Mouse (Mus musculus) midbrain, embryonic 16.5 days (tissue): ENCODE measurements around the gene Fam168a. TPM values are rescaled to one million over a fixed set of nuclear protein-coding genes. Genes with fewer than 3 reads are reported as not detected.

ENCODE experiments used
- ATAC-seq: fragments of 200-750 bp; cut with Nextera tagmentation; 2 replicates; pipeline ENCODE4 v1.8.0; 2017; ENCODE audit warnings: moderate TSS enrichment
- H3K27ac ChIP-seq: fragments of 300-500 bp; sonication (generic); 2 replicates; pipeline ENCODE4 v1.5.1; 2014; ENCODE audit warnings: mild to moderate bottlenecking, low read length, mixed read lengths
- H3K27me3 ChIP-seq: fragments of 300-500 bp; sonication (generic); 2 replicates; pipeline ENCODE4 v1.6.1; 2014; ENCODE audit warnings: low read depth, low read length, mixed read lengths; ENCODE audit not compliant: control insufficient read depth, insufficient read depth
- H3K36me3 ChIP-seq: fragments of 300-500 bp; sonication (generic); 2 replicates; pipeline ENCODE4 v1.6.1; 2014; ENCODE audit warnings: mild to moderate bottlenecking, low read length, moderate library complexity, mixed read lengths; ENCODE audit not compliant: control insufficient read depth, insufficient read depth
- H3K4me1 ChIP-seq: fragments of 300-500 bp; sonication (generic); 2 replicates; pipeline ENCODE4 v1.6.1; 2014; ENCODE audit warnings: mild to moderate bottlenecking, low read length, mixed read lengths; ENCODE audit not compliant: control insufficient read depth, insufficient read depth
- H3K4me2 ChIP-seq: fragments of 300-500 bp; sonication (generic); 2 replicates; pipeline ENCODE4 v1.6.1; 2014; ENCODE audit warnings: mild to moderate bottlenecking, low read length, mixed read lengths
- H3K4me3 ChIP-seq: fragments of 300-500 bp; sonication (generic); 2 replicates; pipeline ENCODE4 v1.5.1; 2014; ENCODE audit warnings: low read depth, mild to moderate bottlenecking, low read length, moderate library complexity, mixed read lengths
- H3K9ac ChIP-seq: fragments of 300-500 bp; sonication (generic); 2 replicates; pipeline ENCODE4 v1.6.1; 2014; ENCODE audit warnings: low read depth, low read length, mixed read lengths
- H3K9me3 ChIP-seq: fragments of 300-500 bp; sonication (generic); replicated peaks from 2 replicates; pipeline ENCODE4 v1.6.1; 2014; ENCODE audit warnings: mild to moderate bottlenecking, low read length, mixed read lengths; ENCODE audit not compliant: control insufficient read depth, poor library complexity, severe bottlenecking
- WGBS: fragments of 180-500 bp; shearing (Covaris S2); extraction: QIAGEN DNeasy Blood & Tissue Kit; methylation state at CpG from one replicate; pipeline ENCODE4 v1.1.7; 2014; 5-methylcytosine and 5-hydroxymethylcytosine counted together
- polyA plus RNA-seq: library from polyadenylated mRNA; unstranded; fragments of >200 nt; fragmentation: Nextera tagmentation; extraction: Ambion mirVana; gene quantifications from 2 replicates; pipeline ENCODE4 v1.2.1, GENCODE M21; 2015

Gene Fam168a
- polyA plus RNA-seq, 1 experiment from 2014 or later, result 100 TPM

DNA sequence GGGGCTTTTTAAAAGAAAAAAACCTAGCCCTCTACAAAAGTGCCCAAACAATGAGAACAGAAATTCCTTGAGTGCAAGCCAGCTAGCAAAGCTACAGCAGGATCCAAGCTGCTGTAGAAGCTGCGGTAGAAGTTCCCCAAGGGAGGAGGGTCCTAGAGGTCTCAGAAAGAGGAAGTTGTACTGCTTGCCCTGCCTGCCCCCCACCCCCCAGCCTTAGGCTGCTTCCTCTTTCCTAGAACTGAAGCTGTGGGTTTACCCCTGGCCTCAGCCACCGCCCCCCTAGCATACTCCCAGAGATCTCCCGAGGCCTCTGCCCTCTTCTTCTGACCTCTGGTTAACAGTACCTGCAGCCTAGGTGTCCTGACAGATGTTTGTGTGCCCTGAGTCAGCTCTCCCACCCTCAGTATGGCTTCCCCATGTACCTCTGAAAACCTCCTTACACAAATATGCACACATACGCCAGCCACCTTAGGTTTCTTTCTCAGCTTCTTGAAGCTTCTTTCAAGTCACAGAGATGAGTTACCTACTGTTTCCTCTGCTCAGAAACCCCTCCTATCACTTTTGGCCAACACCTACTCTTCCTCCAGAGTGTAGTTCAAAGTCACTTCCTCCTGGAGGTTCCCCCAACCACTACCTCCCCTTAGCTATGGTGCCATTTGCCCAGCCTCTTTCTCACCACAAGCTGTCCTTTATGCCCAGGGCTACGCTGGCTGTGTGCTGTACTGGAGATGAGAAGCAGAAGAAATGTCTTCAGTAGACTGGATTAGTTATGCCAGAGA lies 149.5 kb downstream of the Fam168a start:
- 67% methylated on average over 5 of the region's 5 CpGs for WGBS

DNA sequence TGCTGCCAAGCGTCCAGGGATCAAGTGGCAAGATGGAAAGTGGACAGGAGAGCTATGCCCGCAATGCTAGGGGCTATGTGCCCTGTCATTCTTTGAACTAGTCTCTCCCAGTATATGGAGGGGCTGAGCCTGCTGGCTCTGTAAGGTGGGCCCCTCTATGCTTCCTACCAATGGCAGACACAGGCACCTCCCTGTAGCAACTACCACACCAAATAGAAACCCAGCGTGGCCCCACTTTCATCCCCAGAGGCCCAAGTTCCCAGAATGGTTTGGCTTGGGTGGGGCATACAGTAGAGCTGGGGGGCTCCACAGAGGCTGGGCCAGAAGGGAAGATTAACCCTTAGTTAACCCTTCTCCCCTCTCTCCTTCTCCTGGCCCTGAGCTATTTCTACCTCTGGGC lies 154.0 kb downstream of the Fam168a start:
- no peak overlapping the region for H3K4me3 ChIP-seq
- no peaks in the 10 kb centered on the region for H3K9me3 ChIP-seq
- H3K36me3 ChIP-seq, result no peaks in the 10 kb centered on the region
- no peak overlapping the region for H3K27ac ChIP-seq
- no peak for ATAC-seq
- H3K4me1 ChIP-seq, result peaks cover 9% of the 10 kb centered on the region
- H3K27me3 ChIP-seq, result no peaks in the 10 kb centered on the region
- no peak overlapping the region for H3K4me2 ChIP-seq
- 92% methylated on average over 3 of the region's 3 CpGs for WGBS
- H3K9ac ChIP-seq, result no peak overlapping the region

More for the DNA sequence above, 149.5 kb downstream of the Fam168a start:
- H3K9me3 ChIP-seq, result no peaks in the 10 kb centered on the region
- H3K36me3 ChIP-seq, result no peaks in the 10 kb centered on the region
- no peak overlapping the region for H3K27ac ChIP-seq
- ATAC-seq, result no peak
- H3K9ac ChIP-seq, result no peak overlapping the region
- no peaks in the 10 kb centered on the region; the same call in 1 of the 2 replicates for H3K4me1 ChIP-seq
- H3K4me2 ChIP-seq, result no peak overlapping the region
- no peaks in the 10 kb centered on the region for H3K27me3 ChIP-seq
- H3K4me3 ChIP-seq, result no peak overlapping the region

DNA sequence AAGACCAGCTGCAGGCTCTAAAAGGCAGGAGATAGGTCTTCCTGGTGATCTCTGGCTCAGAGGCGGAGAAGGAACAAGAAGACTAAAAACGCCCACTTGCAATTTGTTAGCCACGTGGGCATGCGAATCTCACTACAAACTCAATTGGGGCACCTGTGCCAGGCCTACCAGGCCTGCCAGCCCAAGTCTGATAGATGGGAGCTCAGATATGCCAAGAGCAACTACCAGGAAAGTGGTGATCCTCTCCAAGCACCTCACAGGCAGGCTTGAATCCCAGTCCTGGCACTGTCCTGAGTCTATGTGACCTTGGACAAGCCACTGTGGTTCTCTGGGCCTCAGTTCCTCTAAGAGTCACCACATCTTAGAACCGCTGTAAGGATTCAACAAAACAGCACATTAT lies 154.8 kb downstream of the Fam168a start:
- Histone ChIP-seq H3K27ac (no peak overlapping the region), H3K36me3 (no peaks in the 10 kb centered on the region), H3K9me3 (no peaks in the 10 kb centered on the region), H3K4me2 (no peak overlapping the region), H3K9ac (no peak overlapping the region), H3K4me1 (peaks cover 9% of the 10 kb centered on the region), H3K4me3 (no peak overlapping the region), H3K27me3 (no peaks in the 10 kb centered on the region)
- no peak for ATAC-seq
- 95% methylated on average over 5 of the region's 5 CpGs for WGBS

DNA sequence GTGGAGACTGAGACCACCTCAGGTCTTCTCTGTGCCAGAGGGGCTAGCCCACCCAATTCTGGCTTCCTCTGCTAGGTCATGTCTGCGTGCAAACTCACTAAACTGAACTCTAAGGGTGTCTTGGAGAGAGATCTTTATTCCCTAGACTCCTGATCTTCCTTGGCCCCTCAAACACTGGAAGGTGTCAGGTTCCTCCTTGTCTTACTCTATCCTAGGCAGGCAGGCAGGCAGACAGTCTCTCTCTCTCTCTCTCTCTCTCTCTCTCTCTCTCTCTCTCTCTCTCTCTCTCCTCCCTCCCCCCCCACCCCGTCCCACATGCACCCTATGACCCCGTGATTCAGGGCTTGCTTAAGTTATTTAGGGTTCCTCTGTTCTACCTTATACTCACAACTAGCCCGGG lies 155.9 kb downstream of the Fam168a start:
- H3K4me3 ChIP-seq, result peak overlapping the region; percentile 62
- no peaks in the 10 kb centered on the region for H3K27me3 ChIP-seq
- H3K36me3 ChIP-seq, result no peaks in the 10 kb centered on the region
- ATAC-seq, result no peak
- H3K27ac ChIP-seq, result no peak overlapping the region
- peaks cover 9% of the 10 kb centered on the region for H3K4me1 ChIP-seq
- peak overlapping the region; percentile 70 for H3K9ac ChIP-seq
- 4% methylated on average over 4 of the region's 4 CpGs for WGBS
- H3K9me3 ChIP-seq, result no peaks in the 10 kb centered on the region
- peak overlapping the region; percentile 91 for H3K4me2 ChIP-seq

DNA sequence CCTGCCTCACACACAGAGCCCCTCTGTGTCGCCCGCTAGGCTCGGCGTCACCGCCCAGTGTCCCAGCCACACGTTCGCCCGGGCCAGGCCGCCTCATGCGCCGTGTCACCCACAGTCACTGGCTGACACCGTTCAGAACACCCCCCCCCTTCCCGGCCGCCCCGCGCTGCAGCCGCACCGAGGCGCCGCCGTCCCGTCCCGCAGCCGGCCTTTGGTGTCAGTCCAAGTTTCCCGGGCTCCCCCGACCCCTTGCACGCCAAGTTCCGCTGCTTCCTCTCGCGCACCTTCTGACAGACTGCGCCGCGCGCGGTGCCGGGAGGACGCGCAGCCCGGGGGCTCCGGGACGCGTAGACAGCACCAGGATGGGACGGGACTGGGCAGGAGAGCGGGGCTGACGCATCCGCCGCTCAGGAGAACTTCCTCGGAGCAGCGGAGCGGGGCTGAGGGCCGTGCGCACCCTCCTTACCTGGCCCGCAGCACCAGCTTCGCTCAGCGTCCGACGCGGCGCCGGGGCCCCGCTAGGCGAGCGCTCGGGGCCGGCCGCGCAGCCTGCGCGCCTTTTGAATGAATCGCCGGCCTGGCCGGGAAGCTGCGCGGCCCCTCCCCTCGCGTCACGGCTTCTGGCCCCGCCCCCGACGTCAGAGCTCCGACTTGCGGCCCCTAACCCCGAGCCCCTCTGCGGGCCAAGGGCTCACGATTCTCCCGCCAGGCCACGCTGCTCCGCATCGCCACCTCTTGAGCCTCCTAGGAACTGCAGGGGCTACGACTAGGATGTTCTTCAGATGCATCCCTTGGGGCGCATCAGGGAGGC lies 156.6 kb downstream of the Fam168a start, which contains the start of gene Relt:
TSS of gene Relt (minus strand) at position 619 of the 811 bp plus-strand sequence.
- WGBS, result under 1% methylated on average over 84 of the region's 91 CpGs

DNA sequence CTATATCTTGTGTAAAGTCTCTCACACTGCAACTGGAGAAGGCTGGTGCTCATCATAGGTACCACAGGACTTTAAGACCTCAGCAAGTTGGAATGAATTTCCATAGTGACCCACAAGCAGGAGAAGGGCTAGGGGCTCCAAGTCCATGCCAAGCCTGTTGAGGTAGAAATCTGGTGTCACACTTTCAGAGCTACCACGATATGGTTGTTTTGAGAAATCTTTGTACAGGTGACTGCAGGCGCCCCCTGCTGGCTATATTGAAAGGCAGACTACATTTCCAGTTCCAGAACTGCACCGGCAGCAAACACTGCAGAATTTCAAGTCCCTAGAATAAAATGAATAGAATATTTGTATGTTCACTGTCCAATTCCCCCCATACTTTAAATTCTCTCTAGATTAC lies 160.2 kb downstream of the Fam168a start:
- Histone ChIP-seq H3K27ac (no peak overlapping the region), H3K36me3 (no peaks in the 10 kb centered on the region), H3K9ac (no peak overlapping the region), H3K9me3 (no peaks in the 10 kb centered on the region), H3K4me2 (no peak overlapping the region), H3K4me1 (peaks cover 7% of the 10 kb centered on the region), H3K4me3 (no peak overlapping the region), H3K27me3 (no peaks in the 10 kb centered on the region)
- ATAC-seq, result no peak
- 14% methylated on average over 3 of the region's 3 CpGs for WGBS

More for the DNA sequence above, 156.6 kb downstream of the Fam168a start, which contains the start of gene Relt:
- Histone ChIP-seq H3K4me3 (peak within 1 kb of the TSS; percentile 62), H3K4me2 (peak within 1 kb of the TSS; percentile 91), H3K27me3 (no peaks in the 10 kb centered on the region), H3K9ac (peak within 1 kb of the TSS; percentile 70), H3K27ac (peak within 1 kb of the TSS; percentile 62), H3K36me3 (no peaks in the 10 kb centered on the region), H3K4me1 (peaks cover 9% of the 10 kb centered on the region), H3K9me3 (no peaks in the 10 kb centered on the region)
- peak; percentile 88 for ATAC-seq

DNA sequence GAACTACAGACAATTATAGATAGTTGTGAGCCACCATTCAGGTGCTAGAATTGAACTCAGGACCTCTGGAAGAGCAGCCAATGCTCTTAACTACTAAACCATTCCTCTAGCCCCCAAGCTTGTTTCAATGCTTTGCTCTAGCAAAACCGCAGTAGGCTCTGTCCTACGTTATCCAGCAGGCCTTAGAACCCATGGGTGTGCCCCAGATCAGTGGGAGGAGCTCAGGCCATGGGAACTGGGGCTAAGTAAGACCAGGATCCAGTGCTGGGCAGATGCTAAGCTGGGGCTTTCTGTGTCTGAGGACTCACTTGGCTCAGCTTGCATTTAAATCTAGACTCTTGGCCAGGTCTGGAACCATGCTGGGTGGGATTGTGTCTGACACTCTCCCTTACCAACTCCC lies 161.1 kb downstream of the Fam168a start:
- Histone ChIP-seq H3K9ac (no peak overlapping the region), H3K36me3 (no peaks in the 10 kb centered on the region), H3K4me3 (no peak overlapping the region), H3K4me2 (no peak overlapping the region), H3K9me3 (no peaks in the 10 kb centered on the region), H3K4me1 (peaks cover 1% of the 10 kb centered on the region; the same call in 1 of the 2 replicates), H3K27me3 (no peaks in the 10 kb centered on the region), H3K27ac (no peak overlapping the region)
- 64% methylated on average over 2 of the region's 2 CpGs for WGBS
- ATAC-seq, result no peak

DNA sequence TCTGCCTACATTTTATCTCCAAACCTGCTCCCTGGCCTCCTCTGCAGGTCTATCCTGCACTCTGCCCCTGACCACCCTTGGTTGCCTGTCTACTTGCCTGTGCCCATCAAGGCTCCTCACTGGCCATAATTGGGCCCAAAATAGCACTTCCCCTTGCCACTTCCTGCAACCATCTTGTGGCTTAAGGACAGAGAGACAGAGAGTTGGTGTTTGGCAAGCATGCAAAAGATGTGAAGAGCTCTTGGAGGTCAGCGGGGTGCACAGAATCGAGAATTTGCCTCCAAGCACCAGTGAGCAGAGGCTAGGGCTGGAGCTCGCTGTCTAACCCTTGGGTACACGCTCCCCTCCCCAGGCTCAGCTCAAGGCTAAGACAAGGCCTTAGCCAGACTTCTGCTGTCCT lies 162.1 kb downstream of the Fam168a start:
- H3K9me3 ChIP-seq, result no peaks in the 10 kb centered on the region
- H3K9ac ChIP-seq, result no peak overlapping the region
- no peaks in the 10 kb centered on the region for H3K4me1 ChIP-seq
- no peaks in the 10 kb centered on the region for H3K27me3 ChIP-seq
- H3K36me3 ChIP-seq, result no peaks in the 10 kb centered on the region; the same call in 1 of the 2 replicates
- H3K4me2 ChIP-seq, result no peak overlapping the region
- no peak overlapping the region for H3K27ac ChIP-seq
- ATAC-seq, result no peak
- 77% methylated on average over 4 of the region's 4 CpGs for WGBS
- no peak overlapping the region for H3K4me3 ChIP-seq
